Mouse (Mus musculus): ENCODE results near the gene Nelfcd. TPM values are rescaled to one million over a fixed set of nuclear protein-coding genes. Genes with fewer than 3 reads are reported as not detected.

Nelfcd gene
- total RNA-seq, 2 experiments from 2014 or later: 29.3 to 31.4 TPM

DNA sequence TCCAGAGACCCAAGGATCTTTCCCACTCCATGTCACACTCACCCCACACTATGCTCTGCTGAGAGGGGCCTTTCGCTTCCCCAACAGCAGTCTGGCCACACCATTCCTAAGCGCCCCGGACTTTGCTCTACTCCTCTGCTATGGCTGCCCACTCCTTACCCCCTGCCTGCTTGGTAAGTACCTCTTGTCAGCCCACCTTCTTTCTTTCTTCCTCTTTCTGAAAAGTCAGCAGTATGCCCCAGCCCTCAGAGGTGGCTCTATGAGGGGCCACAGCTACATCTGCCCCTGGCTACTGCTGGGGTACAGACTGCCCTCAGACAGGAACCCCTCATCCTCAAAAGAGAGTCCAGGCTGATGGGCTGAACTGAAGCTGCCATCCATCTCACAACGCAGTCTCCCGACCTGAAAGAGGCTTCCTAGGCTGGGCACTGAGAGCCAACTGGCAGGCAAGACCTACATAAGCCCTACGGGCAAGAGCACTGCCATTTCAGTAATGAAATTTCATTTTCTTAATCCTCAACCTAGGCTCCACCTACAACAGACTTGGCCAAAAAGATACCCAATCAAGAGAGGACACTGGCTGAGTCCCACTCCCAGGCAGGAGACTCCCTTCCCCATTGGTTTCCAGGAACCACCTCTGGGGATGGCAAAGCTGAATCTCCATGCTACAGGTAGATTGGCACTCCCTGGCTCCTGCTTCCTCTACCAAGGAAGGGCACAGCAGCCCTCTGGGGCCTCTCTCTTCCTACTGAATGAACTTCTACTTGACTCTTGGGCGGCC lies 21.5 kb downstream of the Nelfcd start:
- no peak for DNase-seq
- intact Hi-C loops (cut with DNase I): no loop called here

DNA sequence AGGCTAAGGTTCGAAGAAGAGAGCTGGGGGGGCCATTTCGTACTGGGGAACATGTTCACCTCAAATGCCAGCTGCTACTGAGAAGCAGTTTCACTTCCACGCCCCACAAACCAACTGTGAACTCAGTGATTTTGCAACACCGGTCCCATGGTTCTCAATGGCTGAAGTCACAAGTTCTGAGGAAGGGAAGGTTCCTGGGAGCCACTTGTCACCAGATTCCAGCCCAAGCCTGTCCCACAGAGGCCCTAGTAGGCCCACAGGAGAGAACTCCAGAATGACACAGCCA lies 22.0 kb downstream of the Nelfcd start:
- DNase-seq: peak; percentile 26 to 38

DNA sequence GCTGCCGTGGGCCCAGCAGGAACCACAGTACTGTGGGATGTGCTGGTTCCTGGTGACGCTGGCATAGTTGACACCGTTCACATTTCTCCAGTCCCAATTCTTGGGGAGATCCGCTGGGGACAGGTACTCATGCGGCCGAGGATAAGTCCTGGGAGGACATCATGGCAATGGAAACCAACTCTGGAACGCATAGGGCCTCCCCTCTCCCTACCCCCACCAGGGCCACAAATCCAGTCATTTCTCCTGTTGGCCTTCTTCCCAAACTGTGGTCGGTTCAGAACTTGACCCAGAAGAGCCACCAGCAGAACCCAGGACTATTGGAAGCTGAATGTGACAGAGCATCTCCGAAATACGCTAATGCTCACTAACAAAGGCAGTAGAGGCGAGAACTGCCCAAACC lies 22.6 kb downstream of the Nelfcd start:
- DNase-seq: no peak
- intact Hi-C loops (cut with DNase I): loop anchor here (2.0 kb wide), 1 partner anchor 35 kb away; the partner anchor contains the start of gene Prelid3b

More for the DNA sequence above, 22.0 kb downstream of the Nelfcd start:
- intact Hi-C loops (cut with DNase I): no loop called here

DNA sequence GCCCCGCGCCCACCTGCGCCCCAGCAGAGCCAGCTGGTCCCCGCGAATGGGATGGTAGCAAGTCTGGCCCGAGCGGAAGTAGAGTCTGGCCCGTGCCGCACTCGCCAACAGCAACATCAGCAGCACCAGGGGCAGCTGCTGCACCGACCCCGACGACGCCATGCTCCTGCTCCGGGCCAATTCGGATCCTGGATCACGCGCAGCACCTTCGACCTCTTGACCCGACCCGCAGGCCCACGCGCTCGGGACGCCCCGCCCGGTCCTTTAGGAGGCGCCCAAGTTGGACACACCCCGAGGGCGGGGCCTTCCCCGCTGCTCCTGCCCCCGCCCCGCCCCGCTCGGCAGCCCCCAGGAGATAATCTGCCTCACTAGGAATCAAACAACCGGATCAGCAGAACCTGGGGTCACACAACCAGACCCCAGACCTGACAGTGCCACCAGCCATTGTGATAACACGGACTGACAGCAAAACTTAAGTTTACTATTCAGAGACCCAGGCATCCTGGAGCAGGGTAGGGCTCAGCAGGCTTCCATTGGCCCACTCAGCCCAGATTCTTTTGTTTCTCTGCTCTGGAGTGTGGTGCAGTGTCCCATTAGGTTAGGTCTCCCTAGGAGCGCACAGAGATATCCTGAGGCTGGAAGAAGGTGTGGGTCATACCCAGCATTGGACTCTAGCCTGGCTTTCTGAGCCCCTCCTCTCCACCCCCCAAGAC lies 23.3 kb downstream of the Nelfcd start, which contains the start of gene Ctsz:
Gene Ctsz (minus strand): TSS at position 303 of the 713 bp plus-strand sequence.
- peak; percentile 77 to 79 for DNase-seq
- intact Hi-C loops (cut with DNase I): loop anchor here (2.0 kb wide), 1 partner anchor 34 kb away; the partner anchor contains the start of gene Prelid3b

DNA sequence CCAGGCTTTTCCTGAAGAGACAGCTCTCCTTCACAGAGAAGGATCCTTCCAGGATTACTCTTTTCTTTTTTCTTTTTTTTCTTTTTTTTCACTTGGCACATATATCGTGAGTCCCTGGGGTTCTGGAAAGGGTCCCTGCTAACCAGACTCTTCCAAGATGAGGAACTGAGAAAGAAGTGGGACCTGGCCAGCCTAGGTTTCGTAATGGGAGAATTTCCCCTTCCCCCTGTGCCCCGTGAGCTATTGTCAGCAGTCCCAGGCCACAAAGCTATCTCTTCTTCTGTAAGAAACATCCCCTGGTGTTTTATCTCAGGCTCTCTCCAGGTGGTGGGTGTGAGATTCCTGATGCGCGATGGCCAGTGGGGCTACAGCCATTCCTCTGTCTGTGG lies 23.8 kb downstream of the Nelfcd start:
- intact Hi-C loops (cut with DNase I): loop anchor here (2.0 kb wide), 1 partner anchor 33 kb away; the partner anchor contains the start of gene Prelid3b
- DNase-seq: no peak

DNA sequence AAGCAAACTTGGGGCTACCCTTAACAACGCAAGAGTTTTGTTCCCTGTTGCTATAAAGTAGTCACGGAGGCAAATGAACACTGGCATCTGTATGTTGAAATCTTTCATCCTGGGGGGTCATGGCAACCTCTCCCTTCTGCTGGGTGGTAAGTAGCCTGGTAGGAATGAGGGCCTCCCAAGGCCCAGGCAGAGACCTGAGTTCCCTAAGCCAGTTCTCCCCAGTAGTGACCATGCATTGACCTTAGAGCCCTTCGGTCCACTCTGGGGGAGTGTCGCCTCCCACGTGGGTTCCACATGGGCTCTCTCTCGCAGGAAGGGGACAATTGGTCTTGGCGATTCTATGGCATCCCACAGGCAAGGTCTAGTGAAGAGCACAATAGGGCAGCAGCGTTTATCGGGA lies 24.4 kb downstream of the Nelfcd start:
- DNase-seq: no peak
- intact Hi-C loops (cut with DNase I): loop anchor here (2.0 kb wide), 1 partner anchor 33 kb away; the partner anchor contains the start of gene Prelid3b

DNA sequence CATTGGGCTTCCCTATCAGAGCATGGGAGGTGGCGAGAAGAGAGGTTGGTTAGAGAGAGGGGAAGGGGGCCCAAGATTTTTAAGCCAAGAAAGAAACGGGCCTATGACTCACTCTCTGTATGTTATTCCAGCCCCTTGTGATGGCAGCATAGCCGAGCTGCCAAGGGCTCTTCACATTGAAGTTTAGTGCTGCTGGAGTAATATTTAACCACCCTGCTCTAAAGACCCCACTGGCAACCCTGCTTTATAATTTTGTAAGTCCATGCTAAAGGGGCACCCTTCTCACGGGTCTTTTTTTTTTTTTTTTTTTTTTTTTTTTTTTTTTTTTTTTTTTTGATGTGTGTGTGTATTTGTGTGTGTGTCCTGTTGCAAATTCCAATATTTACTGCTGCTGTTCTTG lies 26.3 kb downstream of the Nelfcd start:
- intact Hi-C loops (cut with DNase I): no loop called here
- no peak for DNase-seq

DNA sequence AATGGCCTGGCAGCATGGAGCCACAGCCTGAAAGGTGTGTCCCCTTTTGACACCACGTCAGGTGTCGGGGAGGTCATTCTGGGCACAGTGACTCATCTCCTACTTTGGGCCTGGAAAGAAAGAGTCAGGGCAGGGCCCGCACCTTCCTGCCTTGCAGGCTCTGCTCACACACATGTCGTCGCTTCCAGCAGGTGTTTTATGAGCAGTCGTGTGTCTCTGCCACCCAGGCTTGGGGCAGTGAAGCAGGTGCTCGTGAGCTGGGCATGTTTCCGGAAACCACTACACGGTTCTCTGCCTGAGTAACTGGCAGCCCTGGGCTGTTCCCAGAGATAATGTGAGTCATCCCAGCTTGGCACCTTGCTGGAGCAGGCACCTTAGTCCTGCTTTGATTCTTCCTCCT lies 26.9 kb downstream of the Nelfcd start:
- intact Hi-C loops (cut with DNase I): no loop called here
- DNase-seq: peak in 1 of 2 experiments; percentile 6

DNA sequence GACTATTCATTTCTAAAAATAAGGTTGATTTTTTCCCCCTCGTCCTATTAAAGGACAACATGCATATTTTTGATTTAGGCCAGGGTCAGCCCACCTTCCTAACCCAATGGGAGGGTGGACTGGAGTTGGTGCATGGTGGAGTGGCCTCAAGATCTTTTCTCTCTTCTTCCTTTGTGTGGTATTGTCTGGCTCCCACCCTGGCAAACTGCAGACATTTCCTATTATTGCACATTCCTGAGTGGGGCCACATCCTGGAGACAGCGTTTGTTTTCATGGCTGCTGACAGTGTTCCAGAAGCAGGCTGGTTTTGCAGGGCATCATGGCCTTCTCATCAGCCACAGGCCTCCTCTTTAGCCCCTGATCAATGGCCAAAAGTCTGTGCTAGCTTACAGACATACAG lies 27.4 kb downstream of the Nelfcd start:
- no peak for DNase-seq
- intact Hi-C loops (cut with DNase I): no loop called here

DNA sequence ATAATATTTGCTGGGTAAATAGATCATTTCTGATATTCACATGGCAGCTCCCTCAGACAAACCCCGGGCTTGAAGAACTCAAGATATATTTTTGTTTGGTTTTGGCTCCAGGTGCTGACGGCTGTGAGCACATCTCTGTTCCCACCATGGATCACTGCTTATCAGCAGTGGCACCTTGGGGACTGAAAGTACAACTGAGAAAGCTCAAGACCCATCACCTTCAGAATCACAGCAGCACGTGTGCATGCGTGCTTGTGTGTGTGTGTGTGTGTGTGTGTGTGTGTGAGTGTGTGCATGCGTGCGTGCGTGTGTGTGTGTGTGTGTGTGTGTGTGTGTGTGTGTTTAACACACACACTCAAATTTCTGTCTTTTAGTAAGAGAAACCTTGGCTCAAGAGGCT lies 28.8 kb downstream of the Nelfcd start:
- intact Hi-C loops (cut with DNase I): no loop called here
- no peak for DNase-seq

DNA sequence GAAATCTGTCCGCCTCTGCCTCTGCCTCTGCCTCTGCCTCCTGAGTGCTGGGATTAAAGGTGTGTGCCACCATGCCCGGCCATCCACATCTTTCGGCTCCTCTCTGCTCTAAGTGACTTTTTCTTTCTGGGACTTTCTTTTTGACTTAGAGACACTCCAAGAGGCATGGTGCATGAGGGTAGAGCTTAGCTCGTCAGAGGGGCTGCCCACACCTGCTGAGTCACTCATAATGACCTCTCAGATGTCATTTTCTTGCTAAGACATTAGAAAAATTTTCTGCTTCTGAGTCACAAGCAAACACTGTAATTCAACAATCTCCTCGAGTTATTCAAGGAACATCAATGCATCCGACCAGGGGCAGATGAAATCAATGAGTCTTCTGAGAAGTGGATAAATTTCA lies 29.4 kb downstream of the Nelfcd start:
- intact Hi-C loops (cut with DNase I): no loop called here
- DNase-seq: no peak

DNA sequence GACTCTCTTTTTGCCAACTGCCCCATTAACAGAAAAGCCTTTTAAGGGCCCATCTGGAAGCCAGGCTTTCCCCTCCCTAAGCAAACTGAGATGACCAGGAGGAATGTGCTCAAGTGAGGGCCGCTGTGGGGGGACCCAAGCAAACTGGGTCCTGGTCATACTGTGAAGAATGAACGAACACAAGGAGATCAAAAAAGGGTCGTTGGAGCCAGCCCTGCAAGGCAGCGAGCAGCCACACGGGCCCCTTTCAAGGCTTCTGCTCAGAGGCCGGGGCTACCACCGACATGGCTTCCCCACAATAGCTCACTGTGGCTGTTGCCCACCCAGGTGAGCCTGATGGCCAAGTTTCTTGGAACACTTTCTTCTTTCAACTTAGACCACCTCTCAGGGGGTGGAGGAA lies 30.9 kb downstream of the Nelfcd start:
- DNase-seq: no peak
- intact Hi-C loops (cut with DNase I): no loop called here

DNA sequence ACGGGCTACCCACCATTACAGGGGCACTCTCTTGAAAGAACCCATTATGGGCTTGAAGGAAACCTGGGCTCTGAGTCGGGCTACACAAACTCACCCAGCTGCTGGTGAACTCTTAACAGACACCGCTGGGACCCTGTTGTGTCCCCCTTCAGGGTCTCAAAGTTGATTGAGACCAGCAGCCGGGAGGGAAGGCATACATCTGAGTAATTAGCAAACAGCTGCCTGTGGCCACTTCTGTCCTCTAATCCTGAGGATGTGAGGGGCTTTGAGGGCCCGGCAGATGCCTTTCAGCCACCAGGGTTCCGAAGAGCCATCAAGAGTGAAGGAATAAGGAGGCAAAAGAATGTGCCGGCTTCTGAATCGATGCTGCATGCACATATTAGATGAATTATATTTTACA lies 31.3 kb downstream of the Nelfcd start:
- intact Hi-C loops (cut with DNase I): no loop called here
- DNase-seq: no peak

DNA sequence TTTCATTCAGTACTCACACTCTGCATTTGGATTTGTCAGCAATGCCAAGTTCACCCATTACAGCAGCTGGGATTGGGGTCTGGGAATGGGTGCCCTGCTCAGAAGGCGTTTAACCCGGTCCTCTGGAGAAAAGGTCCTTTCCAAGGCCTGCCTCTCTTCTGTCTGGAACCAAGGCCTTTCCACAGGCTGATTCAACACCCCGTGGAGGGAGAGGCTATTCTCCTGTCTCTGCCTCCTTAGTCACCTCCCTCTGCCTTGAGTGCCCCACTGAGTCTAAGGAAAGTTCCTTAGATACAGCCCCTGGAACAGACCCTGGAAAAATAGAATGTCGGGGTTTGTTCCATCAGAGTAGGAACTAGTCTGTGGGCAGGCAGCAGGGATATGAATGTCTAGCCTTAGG lies 32.8 kb downstream of the Nelfcd start:
- no peak for DNase-seq
- intact Hi-C loops (cut with DNase I): no loop called here

DNA sequence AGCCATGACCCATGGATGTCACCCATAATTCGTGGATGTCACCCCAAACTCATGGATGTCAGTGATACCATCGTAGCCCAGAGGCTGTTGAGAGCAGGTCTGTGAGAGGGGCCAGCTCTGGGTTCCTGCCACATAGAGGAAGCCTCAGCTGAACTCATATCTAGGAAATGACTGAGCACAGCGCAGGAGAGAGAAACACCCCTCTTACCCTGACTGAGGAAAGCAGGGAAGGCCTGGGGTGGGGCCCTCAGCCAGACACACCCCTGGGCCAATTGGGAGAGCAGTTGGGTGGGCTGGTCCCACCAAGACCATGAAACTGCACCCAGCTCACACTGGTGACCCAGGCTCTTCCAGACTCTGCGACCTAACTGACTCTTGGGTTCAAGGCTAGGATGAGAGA lies 34.7 kb downstream of the Nelfcd start, which contains the start of gene Tubb1:
Gene Tubb1 (plus strand): TSS at position 343 of the 400 bp plus-strand sequence.
- intact Hi-C loops (cut with DNase I): no loop called here
- no peak for DNase-seq

DNA sequence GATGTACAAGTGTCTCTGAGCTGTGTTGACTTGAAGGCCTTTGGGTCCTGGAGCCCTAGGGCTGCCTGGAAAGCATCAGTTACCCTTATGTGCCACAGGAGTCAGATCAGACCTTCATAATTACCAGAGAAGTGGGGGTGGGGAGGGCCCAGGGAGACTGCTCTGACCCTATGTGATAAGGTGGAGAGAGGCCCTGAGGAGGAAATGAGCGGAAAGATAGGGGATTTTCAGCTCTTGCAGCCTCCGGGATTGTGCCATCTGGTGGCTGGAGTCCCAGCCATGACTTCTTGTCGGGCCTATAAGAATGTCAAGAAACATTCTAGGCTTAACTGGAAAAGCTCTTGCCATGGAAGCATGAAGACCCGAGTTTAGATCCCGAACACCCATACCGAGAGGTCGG lies 38.1 kb downstream of the Nelfcd start:
- intact Hi-C loops (cut with DNase I): loop anchor here (1.0 kb wide), 1 partner anchor 142 kb away; no protein-coding TSS in a partner anchor
- no peak for DNase-seq

DNA sequence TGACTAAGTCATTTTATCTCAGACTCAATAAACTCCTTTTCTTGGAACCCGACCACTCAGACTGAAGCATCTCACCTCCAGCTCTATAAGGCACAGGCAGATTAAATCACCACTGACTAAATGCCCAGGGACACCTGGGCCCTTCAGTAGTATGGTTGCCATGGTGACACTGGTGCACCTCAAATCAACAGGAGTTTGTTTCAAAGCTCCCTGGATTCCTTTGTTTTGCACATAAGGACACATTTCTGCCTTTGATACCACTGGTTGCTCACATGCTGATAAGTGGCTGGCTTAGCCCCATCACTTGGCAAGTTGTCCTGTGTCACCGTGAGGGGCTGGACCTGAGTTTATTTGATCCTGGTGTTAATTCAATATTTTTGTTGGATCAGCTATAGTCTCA lies 43.8 kb downstream of the Nelfcd start:
- intact Hi-C loops (cut with DNase I): no loop called here
- DNase-seq: no peak

DNA sequence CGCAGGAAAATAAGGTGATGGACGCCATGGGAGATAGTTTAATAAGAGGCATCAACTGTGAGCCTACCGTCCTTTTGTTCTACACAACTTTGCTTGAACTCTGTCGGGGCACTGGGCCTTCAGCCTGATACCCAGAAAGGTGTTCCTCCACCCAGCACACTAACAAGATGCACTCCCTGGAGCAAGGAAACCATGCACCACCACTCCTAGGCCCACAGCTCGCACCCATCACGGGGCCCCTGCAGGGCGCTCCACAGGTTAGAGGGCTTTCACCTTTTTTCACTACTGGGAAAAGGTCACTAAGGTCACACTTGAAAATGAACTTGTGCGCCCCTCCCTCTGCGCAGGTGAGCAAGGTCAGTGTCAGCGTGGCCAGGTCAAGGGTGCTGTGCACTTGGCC lies 47.8 kb downstream of the Nelfcd start:
- peak in 1 of 2 experiments; percentile 14 for DNase-seq

DNA sequence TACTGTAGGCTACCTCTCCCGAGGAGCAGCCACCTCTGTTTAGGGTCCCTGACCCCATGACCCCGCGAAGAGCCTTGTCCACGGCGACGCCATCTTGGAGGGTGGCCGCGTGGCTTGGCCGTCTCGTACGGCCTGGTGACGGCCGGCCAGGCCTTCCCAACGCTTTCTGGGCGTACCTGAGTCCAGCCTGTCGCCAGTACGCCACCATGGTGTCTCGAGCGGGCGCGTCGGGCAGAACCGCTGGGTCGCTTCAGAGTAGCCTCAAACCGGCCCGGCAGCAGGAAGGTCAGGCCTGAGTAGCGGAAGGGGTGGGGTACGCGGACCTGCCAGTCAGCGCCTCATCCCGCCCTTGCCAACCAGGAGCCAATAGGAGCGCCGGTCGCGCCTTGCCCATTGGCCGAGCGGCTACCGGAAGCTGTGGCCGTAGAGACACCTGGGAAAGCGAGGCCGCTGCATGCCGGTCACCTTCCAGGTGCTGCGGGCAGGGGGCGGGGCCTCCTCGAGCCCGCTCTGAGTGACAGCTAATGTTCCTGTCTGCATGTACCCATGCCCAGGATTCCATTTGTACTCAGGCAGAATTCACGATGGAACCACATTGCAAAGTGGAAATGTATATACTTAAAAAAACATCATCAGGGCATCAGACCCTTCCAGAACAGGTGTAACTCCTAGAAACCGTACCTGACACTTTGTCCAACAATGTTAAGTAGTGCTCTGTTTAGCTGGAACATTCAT lies 48.4 kb downstream of the Nelfcd start, which contains the start of gene Atp5e:
Gene Atp5e (minus strand): TSS at position 317 of the 735 bp plus-strand sequence.
- intact Hi-C loops (cut with DNase I): loop anchor here (10.0 kb wide), 1 partner anchor 799 kb away; no protein-coding TSS in a partner anchor

More for the DNA sequence above, 47.8 kb downstream of the Nelfcd start:
- intact Hi-C loops (cut with DNase I): loop anchor here (10.0 kb wide), 1 partner anchor 799 kb away; no protein-coding TSS in a partner anchor

DNA sequence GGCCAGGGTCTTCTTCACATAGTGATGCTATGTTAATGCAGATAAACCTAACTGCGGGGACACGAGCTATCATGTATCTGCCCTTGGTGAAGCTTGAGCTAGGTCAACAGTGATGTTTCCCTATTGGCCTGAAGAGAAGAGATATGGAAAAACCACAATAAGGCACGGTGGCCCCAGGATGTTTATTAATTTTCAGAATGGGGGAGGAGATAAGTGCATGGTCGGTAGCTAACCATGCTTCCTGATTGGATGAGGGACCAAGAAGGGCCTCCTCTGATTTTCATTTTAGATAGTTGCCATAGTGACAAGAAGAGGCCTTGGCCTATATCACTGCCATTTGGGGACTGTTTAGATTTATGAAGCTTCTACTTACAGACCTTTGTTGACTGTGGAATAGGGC lies 54.7 kb downstream of the Nelfcd start:
- no peak for DNase-seq
- intact Hi-C loops (cut with DNase I): loop anchor here (5.0 to 10.0 kb wide), 2 partner anchors 387 to 396 kb away; partner anchors contain the start of gene Stx16

More for the DNA sequence above, 48.4 kb downstream of the Nelfcd start, which contains the start of gene Atp5e:
- DNase-seq: peak; percentile 94

All from heart, postnatal 36 days (tissue).